Mouse (Mus musculus) liver, embryonic 14.5 days (tissue): ENCODE data around the gene St8sia1.

ENCODE experiments used
- CTCF ChIP-seq: IDR thresholded peaks from 2 replicates; pipeline ENCODE4 v1.5.1; 2016; ENCODE audit warnings: antibody characterized with exemption, low read depth, control low read depth
- EP300 ChIP-seq: IDR thresholded peaks from 2 replicates; pipeline ENCODE4 v1.6.1; 2016; ENCODE audit warnings: antibody characterized with exemption, low read depth

DNA sequence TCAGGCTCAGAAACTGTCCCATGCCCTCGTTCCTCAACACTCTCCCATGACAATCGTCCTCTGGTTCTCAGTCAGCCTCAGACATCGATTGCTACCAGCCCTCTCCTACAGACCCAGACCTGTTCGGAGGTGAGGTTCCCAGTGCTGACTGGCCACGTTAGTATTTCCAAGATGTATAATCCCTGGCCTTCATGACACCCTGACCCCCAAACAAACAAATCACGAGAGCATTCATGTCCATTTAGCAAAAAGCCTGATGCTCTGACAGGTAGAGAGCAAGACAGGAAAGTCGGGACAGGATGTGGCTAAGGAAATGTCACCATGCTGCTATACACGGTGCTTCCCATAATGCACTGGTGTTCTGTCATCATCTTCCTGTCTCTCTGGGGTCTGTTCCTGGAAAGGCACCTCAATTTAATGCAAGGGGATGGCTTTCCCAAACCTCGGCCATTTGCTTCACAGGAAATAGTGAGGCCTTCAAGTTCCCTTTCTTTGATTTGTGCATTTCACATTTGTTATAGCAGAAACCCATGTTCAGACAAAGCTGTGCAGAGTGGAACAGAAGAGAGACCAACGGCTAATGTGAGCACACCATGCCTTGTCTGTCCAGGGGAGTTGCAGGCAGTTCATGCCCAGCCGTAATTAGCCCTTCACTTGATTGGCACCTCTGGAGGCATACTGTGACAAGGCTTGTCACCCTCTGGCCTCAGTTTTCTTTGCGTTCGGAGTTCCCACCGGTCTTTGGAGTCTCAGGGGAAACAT, 184.3 kb downstream of the St8sia1 start:
- TF ChIP-seq CTCF = no peak
- TF ChIP-seq EP300 = no peak
